Mouse (Mus musculus): ENCODE measurements around the gene Kctd5.

GRCm38 (mm10) chr17:24046026-24046425 is 27.3 kb downstream of the Kctd5 start:
- TF ChIP-seq CTCF (IDR thresholded peaks at IDR 0.05; ENCODE audit: insufficient read depth, low read depth, low read length) (no peak), POLR2A (IDR thresholded peaks at IDR 0.05; ENCODE audit: insufficient read depth, low read depth, low read length) (no peak)

All from olfactory bulb, adult 2 months (tissue).